ENCODE assay signal across 13 mouse cellular contexts in genomic region chr5:36259691-36260124, GRCm38 (mm10). TPM values are rescaled to one million over a fixed set of nuclear protein-coding genes. Genes with fewer than 3 reads are reported as not detected.
DNase-seq lines count a peak whose midpoint lies in the region; ATAC-seq lines count a peak whose summit lies in the region.
"Had no signal": no experiment of that assay in that cellular context is flagged by ENCODE, and none has a peak within 500 bp of the region (broad histone marks: within the 10 kb centered on the region; RNA-seq: fewer than 3 reads in every experiment).

No protein-coding gene starts in this region.

- peak; percentile 36 to 54 for DNase-seq in cerebellum, postnatal 10 days
- DNase-seq in cerebellum, postnatal 25 days, result no peak
- no peak for DNase-seq in embryonic facial prominence, embryonic 10.5 days (ENCODE audit: low spot score)
- DNase-seq in thymus, postnatal 0 days (ENCODE audit: low spot score), result no peak
- DNase-seq in natural killer cell, adult 2 months (ENCODE audit: low spot score in 2 of 2), result no peak
- DNase-seq in T-cell, adult 2 months (ENCODE audit: low spot score), result no peak
- DNase-seq: gastrocnemius, postnatal 25 days had no signal

- H3K4me1 ChIP-seq in embryonic facial prominence, embryonic 10.5 days, result peaks cover 33% of the 10 kb centered on the region
- peaks cover 31% of the 10 kb centered on the region for H3K4me1 ChIP-seq in hindbrain, embryonic 16.5 days (ENCODE audit: control insufficient read depth, insufficient read depth, low read depth, low read length)
- peaks cover 16% of the 10 kb centered on the region for H3K4me1 ChIP-seq in midbrain, embryonic 12.5 days

- H3K36me3 ChIP-seq in embryonic facial prominence, embryonic 10.5 days (replicated peaks), result no peaks in the 10 kb centered on the region
- no peaks in the 10 kb centered on the region for H3K36me3 ChIP-seq in hindbrain, embryonic 16.5 days (ENCODE audit: control insufficient read depth, insufficient read depth, low read length)
- no peaks in the 10 kb centered on the region for H3K36me3 ChIP-seq in midbrain, embryonic 12.5 days
- H3K36me3 ChIP-seq: heart, embryonic 15.5 days had no signal

- H3K4me2 ChIP-seq in hindbrain, embryonic 16.5 days (ENCODE audit: low read length), result no peak overlapping the region
- H3K4me2 ChIP-seq in midbrain, embryonic 12.5 days (replicated peaks), result no peak overlapping the region
- H3K4me2 ChIP-seq: heart, embryonic 15.5 days had no signal

- H3K27me3 ChIP-seq in embryonic facial prominence, embryonic 10.5 days (replicated peaks; ENCODE audit: low read depth, poor library complexity, severe bottlenecking), result no peaks in the 10 kb centered on the region
- no peaks in the 10 kb centered on the region for H3K27me3 ChIP-seq in hindbrain, embryonic 16.5 days (replicated peaks; ENCODE audit: control insufficient read depth, insufficient read depth, low read length)
- no peaks in the 10 kb centered on the region for H3K27me3 ChIP-seq in midbrain, embryonic 12.5 days
- H3K27me3 ChIP-seq: heart, embryonic 15.5 days had no signal

- 55% methylated on average over 6 of the region's 6 CpGs for WGBS in embryonic facial prominence, embryonic 10.5 days
- 24% methylated on average over 6 of the region's 6 CpGs for WGBS in hindbrain, embryonic 16.5 days
- WGBS in midbrain, embryonic 12.5 days, result 45% methylated on average over 6 of the region's 6 CpGs

- H3K27ac ChIP-seq in embryonic facial prominence, embryonic 10.5 days (replicated peaks), result peak overlapping the region; percentile 40
- peak overlapping the region; percentile 59 for H3K27ac ChIP-seq in hindbrain, embryonic 16.5 days (ENCODE audit: low read depth, low read length)
- peak overlapping the region; percentile 49; the same call in 1 of the 2 replicates for H3K27ac ChIP-seq in midbrain, embryonic 12.5 days (replicated peaks)
- H3K27ac ChIP-seq: heart, embryonic 15.5 days had no signal

- H3K4me3 ChIP-seq in embryonic facial prominence, embryonic 10.5 days, result no peak overlapping the region
- H3K4me3 ChIP-seq in hindbrain, embryonic 16.5 days (ENCODE audit: low read length), result no peak overlapping the region
- H3K4me3 ChIP-seq in midbrain, embryonic 12.5 days, result no peak overlapping the region
- H3K4me3 ChIP-seq: erythroblast, embryonic 14.5 days; heart, embryonic 15.5 days had no signal

- no peak overlapping the region; the same call in 1 of the 2 replicates for H3K9ac ChIP-seq in hindbrain, embryonic 16.5 days (ENCODE audit: low read depth, low read length)
- no peak overlapping the region for H3K9ac ChIP-seq in midbrain, embryonic 12.5 days (replicated peaks)
- H3K9ac ChIP-seq: heart, embryonic 15.5 days had no signal

- no peaks in the 10 kb centered on the region for H3K9me3 ChIP-seq in embryonic facial prominence, embryonic 10.5 days
- no peaks in the 10 kb centered on the region for H3K9me3 ChIP-seq in hindbrain, embryonic 16.5 days (ENCODE audit: control insufficient read depth, low read length)
- H3K9me3 ChIP-seq in midbrain, embryonic 12.5 days, result no peaks in the 10 kb centered on the region
- H3K9me3 ChIP-seq: heart, embryonic 15.5 days had no signal

- peak; percentile 55 for ATAC-seq in hindbrain, embryonic 16.5 days
- ATAC-seq in midbrain, embryonic 12.5 days (ENCODE audit: low FRiP score, low read depth), result no peak
- ATAC-seq: intestine, embryonic 16.5 days had no signal

RNA-seq across cellular contexts. Expression of gene Psapl1, which starts 55.9 kb away (rescaled TPM):
- 0.05 and 0.07 TPM in 2 replicates for polyA plus RNA-seq in embryonic facial prominence, embryonic 10.5 days (2016; fragmentation: Nextera tagmentation; extraction: Ambion mirVana)
- 0.07 and 0.10 TPM in 2 replicates for polyA plus RNA-seq in hindbrain, embryonic 16.5 days (2015; fragmentation: Nextera tagmentation; extraction: Ambion mirVana)
- polyA plus RNA-seq in midbrain, embryonic 12.5 days (2016; fragmentation: Nextera tagmentation; extraction: Ambion mirVana), result 0.15 and 0.20 TPM in 2 replicates
- 0.66 and 0.70 TPM in 2 replicates for polyA plus RNA-seq in thymus, postnatal 0 days (2015; fragmentation: Nextera tagmentation; extraction: Ambion mirVana)
- polyA plus RNA-seq: erythroblast, embryonic 14.5 days; liver, adult 2 months had no signal

Comparison
In these comparisons a context has a peak if more than half of its experiments do, and no peak if none do; other contexts are left out.
1. DNase-seq: peak in cerebellum, postnatal 10 days (2 of 2); none in cerebellum, postnatal 25 days (0 of 2), embryonic facial prominence, embryonic 10.5 days (single experiment), thymus, postnatal 0 days (single experiment), natural killer cell, adult 2 months (0 of 2) and T-cell, adult 2 months (single experiment).
2. Peak in every context shown above with its lines, with median percentiles within 50 percentile points of each other: H3K27ac ChIP-seq.